Mouse (Mus musculus) lung, adult 2 months (tissue): ENCODE data around the gene Mycn. TPM values are rescaled to one million over a fixed set of nuclear protein-coding genes. Genes with fewer than 3 reads are reported as not detected.

Experiments
- DNase-seq: peaks from one replicate; pipeline ENCODE4 v3.0.0; 2022
- H3K4me1 ChIP-seq: fragments of 200-500 bp; 2 replicates; pipeline ENCODE4 v1.6.1; 2011; ENCODE audit warnings: low read length; ENCODE audit not compliant: control insufficient read depth, insufficient read depth
- H3K4me3 ChIP-seq: fragments of 200-500 bp; replicated peaks from 2 replicates; pipeline ENCODE3; 2011; ENCODE audit warnings: low read depth, mild to moderate bottlenecking, control low read depth, low read length; ENCODE audit errors: extremely low read depth
- CTCF ChIP-seq: fragments of 200-500 bp; IDR thresholded peaks from 2 replicates; pipeline ENCODE4 v1.5.1; 2011; ENCODE audit warnings: mild to moderate bottlenecking, low read length, control low read depth; ENCODE audit not compliant: insufficient read depth
- POLR2A ChIP-seq: fragments of 200-500 bp; IDR thresholded peaks from 2 replicates; pipeline ENCODE4 v1.6.1; 2011; ENCODE audit warnings: low read depth, mild to moderate bottlenecking, control low read depth, low read length, borderline replicate concordance; ENCODE audit errors: extremely low read depth
- WGBS: fragments of 180-500 bp; shearing (Covaris S2); methylation state at CpG from one replicate; pipeline ENCODE4 v1.1.7; 2018; 5-methylcytosine and 5-hydroxymethylcytosine counted together
- polyA plus RNA-seq: library from polyadenylated mRNA; depleted of rRNA; stranded (reverse); fragments of >200 nt; gene quantifications from 2 replicates; pipeline ENCODE4 v1.2.3, GENCODE M21; 2012

Mycn gene
- polyA plus RNA-seq, 1 experiment: 2.2 TPM

- Histone ChIP-seq H3K4me3 (no peak overlapping the region), H3K4me1 (peaks cover 3% of the 10 kb centered on the region; the same call in 1 of the 2 replicates)
- WGBS: 95% methylated on average over 3 of the region's 3 CpGs
- DNase-seq: no peak
- TF ChIP-seq CTCF (no peak), POLR2A (no peak)
Measured at GRCm38 (mm10) chr12:12926975-12927527, 14.7 kb downstream of the Mycn start.

DNA sequence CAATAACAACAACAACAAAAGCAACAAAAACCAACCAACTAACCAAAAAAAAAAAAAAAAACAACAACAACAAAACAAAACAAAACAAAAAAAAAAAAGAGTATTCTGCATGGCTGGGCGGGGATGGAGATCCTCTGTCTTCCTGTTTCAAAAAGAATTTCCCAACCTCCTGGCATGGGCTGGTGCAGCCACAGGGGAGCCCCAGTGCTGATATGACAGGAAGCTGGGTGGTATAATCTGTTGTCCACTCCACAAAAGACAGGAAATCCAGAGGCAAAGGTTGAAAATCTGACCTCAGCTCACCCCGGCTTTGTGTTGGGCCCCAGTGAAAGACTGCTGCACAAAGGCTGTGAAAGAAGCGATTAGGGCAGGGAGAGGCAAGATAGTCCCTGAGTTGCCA, 17.3 kb downstream of the Mycn start:
- WGBS: 51% methylated on average over 3 of the region's 3 CpGs
- no peak overlapping the region for H3K4me3 ChIP-seq
- no peak for DNase-seq
- TF ChIP-seq CTCF: no peak
- TF ChIP-seq POLR2A: no peak
- peaks cover 3% of the 10 kb centered on the region; the same call in 1 of the 2 replicates for H3K4me1 ChIP-seq

- Histone ChIP-seq H3K4me1 (peaks cover 3% of the 10 kb centered on the region; the same call in 1 of the 2 replicates), H3K4me3 (no peak overlapping the region)
- 56% methylated on average over 12 of the region's 12 CpGs for WGBS
- TF ChIP-seq POLR2A (no peak), CTCF (no peak)
- no peak for DNase-seq
Measured at GRCm38 (mm10) chr12:12920166-12921157, 21.3 kb downstream of the Mycn start.

DNA sequence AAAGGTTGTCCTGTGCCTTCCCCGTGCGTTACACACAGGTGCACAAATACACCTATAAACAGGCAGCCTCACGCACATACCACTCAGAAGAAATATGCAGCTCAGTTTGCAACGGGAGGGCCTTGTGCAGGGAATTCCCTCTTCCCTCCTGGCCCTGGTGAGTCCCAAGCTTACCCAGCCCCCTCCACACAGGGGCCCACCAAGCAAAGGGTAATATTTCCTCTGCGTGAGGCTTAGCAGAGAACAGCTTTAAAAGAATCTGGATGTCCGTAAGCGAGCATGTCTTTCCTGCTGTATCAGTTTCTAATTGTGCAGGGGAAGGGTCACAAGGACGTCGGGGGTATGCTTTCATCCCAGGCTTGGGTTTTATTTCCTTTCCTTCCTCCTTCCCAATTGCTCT, 25.4 kb downstream of the Mycn start:
- no peak overlapping the region for H3K4me3 ChIP-seq
- WGBS: 48% methylated on average over 9 of the region's 9 CpGs
- TF ChIP-seq POLR2A: no peak
- no peak for TF ChIP-seq CTCF
- no peaks in the 10 kb centered on the region for H3K4me1 ChIP-seq
- no peak for DNase-seq

DNA sequence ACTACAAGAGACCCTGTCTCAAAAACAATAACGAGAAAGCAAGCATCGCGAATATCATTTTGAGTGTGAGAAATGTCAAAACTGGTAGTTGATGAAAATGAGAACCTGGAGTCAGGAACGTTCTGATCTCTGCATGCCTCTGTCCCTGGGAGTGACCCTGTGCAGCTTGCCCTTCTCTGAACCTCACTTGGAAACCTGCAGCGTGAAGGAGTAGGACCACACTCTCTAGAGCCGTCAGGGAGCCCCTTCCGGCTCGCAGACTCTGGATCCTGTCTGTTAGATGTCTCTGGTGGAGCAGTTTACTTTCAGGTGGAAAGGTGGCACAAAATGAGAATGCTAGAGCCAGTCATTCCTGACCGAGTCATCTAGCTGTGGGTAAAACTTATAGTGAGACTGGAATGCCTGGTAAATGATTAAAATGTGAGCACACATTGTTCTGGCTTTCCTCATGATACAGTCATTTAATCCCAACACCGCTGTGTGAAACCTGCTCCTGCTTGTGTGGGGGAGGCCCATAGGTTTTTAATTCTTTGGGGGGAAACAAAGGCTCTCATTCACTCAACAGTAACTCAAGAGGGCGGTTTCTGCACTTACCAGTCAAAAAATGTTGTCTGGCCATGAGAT, 31.2 kb downstream of the Mycn start:
- H3K4me1 ChIP-seq: no peaks in the 10 kb centered on the region
- no peak overlapping the region for H3K4me3 ChIP-seq
- 71% methylated on average over 11 of the region's 11 CpGs for WGBS
- no peak for DNase-seq
- TF ChIP-seq POLR2A (no peak), CTCF (no peak)

DNA sequence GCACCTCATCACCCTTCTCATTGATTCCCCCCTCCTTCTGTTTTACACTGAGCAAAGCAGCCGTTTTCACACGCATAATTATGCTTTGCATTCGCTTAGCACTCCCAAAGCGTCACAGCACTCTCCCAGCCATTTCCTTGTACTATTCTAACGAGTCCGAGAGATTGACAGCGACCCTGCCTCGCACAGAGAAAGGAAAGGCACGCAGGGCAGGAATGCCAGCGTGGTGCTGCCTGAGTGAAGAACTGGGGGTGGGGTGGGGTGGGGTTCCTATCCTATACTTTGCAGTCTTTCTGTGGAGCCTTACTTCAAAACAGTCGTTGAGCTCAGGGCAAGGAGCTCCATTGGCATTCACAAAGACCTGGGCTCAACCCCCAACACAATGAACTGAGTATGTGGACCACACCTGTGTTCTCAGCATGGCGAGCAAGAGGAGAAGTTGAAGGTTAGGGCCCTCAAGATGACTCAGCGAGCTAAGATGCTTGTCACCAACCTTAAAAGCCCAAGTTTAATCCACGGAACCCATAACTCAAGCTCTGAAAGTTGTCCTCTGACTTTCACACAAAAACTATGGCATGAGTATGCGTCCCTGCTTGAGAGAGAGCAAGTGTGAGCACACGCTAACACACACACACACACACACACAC, 32.0 kb downstream of the Mycn start:
- WGBS: 52% methylated on average over 16 of the region's 16 CpGs
- TF ChIP-seq POLR2A: no peak
- TF ChIP-seq CTCF: no peak
- no peak overlapping the region for H3K4me3 ChIP-seq
- H3K4me1 ChIP-seq: peaks cover 1% of the 10 kb centered on the region
- DNase-seq: no peak

DNA sequence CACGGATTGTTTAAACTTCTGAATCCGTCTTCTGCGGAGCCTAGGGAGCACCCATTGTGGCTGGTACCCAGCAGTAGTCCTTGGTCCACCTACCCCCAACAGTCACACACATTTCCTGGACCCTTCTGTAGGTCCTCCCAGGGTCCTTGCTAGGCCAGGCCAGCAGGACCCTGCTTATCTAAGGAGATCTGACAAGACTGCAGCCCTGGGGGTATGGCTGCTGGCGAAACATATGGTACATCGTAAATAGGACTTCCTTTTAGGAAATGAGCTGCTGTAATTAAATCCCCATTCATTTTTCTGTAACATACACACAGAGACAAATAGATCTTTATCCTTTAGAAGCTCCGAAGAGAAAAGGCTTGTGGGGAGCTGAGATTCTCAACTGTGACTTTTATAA, 34.9 kb downstream of the Mycn start:
- DNase-seq: no peak
- no peak for TF ChIP-seq CTCF
- no peak for TF ChIP-seq POLR2A
- Histone ChIP-seq H3K4me3 (no peak overlapping the region), H3K4me1 (peaks cover 2% of the 10 kb centered on the region)
- WGBS: 43% methylated on average over 6 of the region's 6 CpGs

GRCm38 (mm10) chr12:12906321-12906720, 35.4 kb downstream of the Mycn start:
- WGBS: 50% methylated on average over 8 of the region's 8 CpGs
- H3K4me1 ChIP-seq: peaks cover 2% of the 10 kb centered on the region
- no peak for DNase-seq
- H3K4me3 ChIP-seq: no peak overlapping the region
- TF ChIP-seq POLR2A (no peak), CTCF (no peak)

GRCm38 (mm10) chr12:12905117-12905516, 36.6 kb downstream of the Mycn start:
- TF ChIP-seq CTCF (no peak), POLR2A (no peak)
- H3K4me3 ChIP-seq: no peak overlapping the region
- no peak for DNase-seq
- peaks cover 2% of the 10 kb centered on the region for H3K4me1 ChIP-seq
- WGBS: 60% methylated on average over 6 of the region's 6 CpGs

DNA sequence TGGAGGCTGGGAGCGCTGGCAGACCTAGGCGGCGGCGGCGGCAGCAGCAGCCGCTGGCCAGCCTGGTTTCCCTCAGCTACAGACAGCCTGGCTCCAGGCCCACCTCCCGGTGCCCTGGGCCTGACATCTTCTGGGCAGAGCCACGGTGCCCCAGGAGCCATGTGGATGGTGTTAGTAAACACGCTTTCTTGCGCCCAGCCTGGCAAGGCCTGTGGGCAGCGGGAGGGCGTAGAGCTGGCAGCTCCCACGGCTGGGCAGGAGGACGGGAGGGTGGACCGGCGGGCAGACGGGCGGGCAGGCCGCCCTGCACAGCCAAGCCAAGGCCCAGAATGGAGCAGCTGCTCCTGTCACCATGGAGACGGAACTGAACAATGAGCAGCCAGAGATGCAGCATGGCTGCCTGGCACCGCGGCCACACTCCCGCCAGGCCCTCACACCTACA, 37.2 kb downstream of the Mycn start:
- 10% methylated on average over 23 of the region's 23 CpGs for WGBS
- TF ChIP-seq CTCF (no peak), POLR2A (no peak)
- H3K4me3 ChIP-seq: no peak overlapping the region
- H3K4me1 ChIP-seq: peaks cover 2% of the 10 kb centered on the region
- DNase-seq: peak; percentile 36
